Mouse (Mus musculus) kidney, embryonic 16.5 days (tissue): Measurements from ENCODE around the gene Il4i1. TPM values are rescaled to one million over a fixed set of nuclear protein-coding genes. Genes with fewer than 3 reads are reported as not detected.

Experiments
- ATAC-seq: fragments of 200-750 bp; cut with Nextera tagmentation; 2 replicates; pipeline ENCODE4 v1.8.0; 2017; ENCODE audit warnings: moderate TSS enrichment; ENCODE audit not compliant: low FRiP score, low TSS enrichment
- H3K27ac ChIP-seq: fragments of 300-500 bp; sonication (generic); 2 replicates; pipeline ENCODE4 v1.5.1; 2014; ENCODE audit warnings: low read length
- H3K27me3 ChIP-seq: fragments of 300-500 bp; sonication (generic); 2 replicates; pipeline ENCODE4 v1.6.1; 2014; ENCODE audit warnings: low read length, control low read depth, mixed read lengths; ENCODE audit not compliant: insufficient read depth
- H3K36me3 ChIP-seq: fragments of 300-500 bp; sonication (generic); 2 replicates; pipeline ENCODE4 v1.6.1; 2014; ENCODE audit warnings: low read length, control low read depth, mixed read lengths; ENCODE audit not compliant: insufficient read depth
- H3K4me1 ChIP-seq: fragments of 300-500 bp; sonication (generic); 2 replicates; pipeline ENCODE4 v1.6.1; 2014; ENCODE audit warnings: low read length, control low read depth, mixed read lengths; ENCODE audit not compliant: insufficient read depth
- H3K4me2 ChIP-seq: fragments of 300-500 bp; sonication (generic); replicated peaks from 2 replicates; pipeline ENCODE4 v1.6.1; 2014; ENCODE audit warnings: low read depth, low read length
- H3K4me3 ChIP-seq: fragments of 300-500 bp; sonication (generic); 2 replicates; pipeline ENCODE4 v1.5.1; 2014; ENCODE audit warnings: mild to moderate bottlenecking, low read length
- H3K9ac ChIP-seq: fragments of 300-500 bp; sonication (generic); replicated peaks from 2 replicates; pipeline ENCODE4 v1.6.1; 2014; ENCODE audit warnings: low read length
- H3K9me3 ChIP-seq: fragments of 300-500 bp; sonication (generic); 2 replicates; pipeline ENCODE4 v1.6.1; 2016; ENCODE audit warnings: low read length, control low read depth
- WGBS: fragments of 180-500 bp; shearing (Covaris S2); extraction: QIAGEN DNeasy Blood & Tissue Kit; methylation state at CpG from one replicate; pipeline ENCODE4 v1.1.7; 2014; 5-methylcytosine and 5-hydroxymethylcytosine counted together
- polyA plus RNA-seq: library from polyadenylated mRNA; unstranded; fragments of >200 nt; fragmentation: Nextera tagmentation; extraction: Ambion mirVana; gene quantifications from 2 replicates; pipeline ENCODE4 v1.2.1, GENCODE M21; 2015

Gene Il4i1
- polyA plus RNA-seq: 1.1 and 1.5 TPM in 2 replicates

DNA sequence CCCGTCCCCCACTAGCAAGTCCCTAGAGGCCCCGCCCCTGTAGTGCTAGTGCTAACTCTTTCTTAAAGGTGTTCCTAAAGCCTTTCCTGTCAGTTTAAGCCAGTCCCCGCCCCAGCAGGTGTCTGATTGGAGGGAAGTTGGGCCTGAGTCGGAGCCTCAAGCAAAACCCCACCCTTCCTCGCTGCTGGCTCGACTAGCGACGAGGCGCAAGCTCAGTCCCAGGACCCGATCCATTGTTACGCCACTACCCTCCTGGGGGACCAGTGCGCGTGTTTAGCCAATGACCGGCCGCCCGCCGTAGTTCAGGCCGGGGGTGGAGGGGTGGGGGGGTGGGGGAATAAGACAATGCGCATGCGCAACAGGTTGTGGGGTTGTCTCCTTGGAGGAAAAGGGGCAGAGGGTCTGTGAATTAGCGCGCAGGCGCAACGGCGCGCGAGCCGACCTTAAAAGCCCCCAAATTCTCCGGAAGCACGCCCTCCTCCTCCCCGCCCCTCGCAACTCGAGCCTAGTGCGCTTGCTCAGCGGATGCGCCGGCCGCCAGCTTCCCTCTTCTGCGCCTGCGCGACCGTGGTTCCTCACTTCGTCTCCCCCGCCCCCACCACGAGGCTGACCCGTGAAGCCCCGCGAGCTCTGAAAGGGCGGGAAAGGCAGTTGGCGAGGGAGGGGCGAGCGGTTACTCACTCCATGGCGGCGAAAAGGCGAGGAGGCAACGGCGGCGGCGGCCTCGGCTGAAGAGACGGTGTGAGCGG is at the start of gene Il4i1, which contains the start of gene Nup62:
TSS of gene Il4i1 (plus strand) at position 667 of the 749 bp plus-strand sequence.
TSS of gene Nup62 (plus strand) at position 368 of the 749 bp plus-strand sequence.
- peak; percentile 96 for ATAC-seq
- Histone ChIP-seq H3K4me3 (peak within 1 kb of the TSS; percentile 63), H3K27ac (peak within 1 kb of the TSS; percentile 97), H3K27me3 (no peaks in the 10 kb centered on the region), H3K9me3 (no peaks in the 10 kb centered on the region), H3K9ac (peak within 1 kb of the TSS; percentile 95), H3K36me3 (peaks cover 12% of the 10 kb centered on the region), H3K4me2 (peak within 1 kb of the TSS; percentile 62), H3K4me1 (peaks cover 36% of the 10 kb centered on the region)
- under 1% methylated on average over 59 of the region's 62 CpGs for whole genome bisulfite sequencing

GRCm38 (mm10) chr7:44768129-44768528 is 48.1 kb upstream of the Il4i1 start:
- no peak for ATAC-seq
- Histone ChIP-seq H3K4me1 (no peaks in the 10 kb centered on the region), H3K9ac (no peak overlapping the region), H3K27me3 (no peaks in the 10 kb centered on the region), H3K9me3 (no peaks in the 10 kb centered on the region), H3K4me2 (no peak overlapping the region), H3K27ac (no peak overlapping the region), H3K4me3 (no peak overlapping the region), H3K36me3 (peaks cover 40% of the 10 kb centered on the region)
- whole genome bisulfite sequencing: 86% methylated on average over 5 of the region's 5 CpGs

- 14% methylated on average over 6 of the region's 6 CpGs for WGBS
- Histone ChIP-seq H3K27me3 (no peaks in the 10 kb centered on the region), H3K4me2 (no peak overlapping the region), H3K27ac (no peak overlapping the region), H3K9ac (no peak overlapping the region), H3K36me3 (peaks cover 48% of the 10 kb centered on the region), H3K4me3 (no peak overlapping the region), H3K9me3 (no peaks in the 10 kb centered on the region), H3K4me1 (no peaks in the 10 kb centered on the region)
- peak; percentile 23; the same call in 1 of the 2 replicates for ATAC-seq
Observed at GRCm38 (mm10) chr7:44770046-44770578, 46.1 kb upstream of the Il4i1 start.

GRCm38 (mm10) chr7:44772591-44773204 is 43.5 kb upstream of the Il4i1 start:
- no peak overlapping the region for H3K27ac ChIP-seq
- no peaks in the 10 kb centered on the region for H3K27me3 ChIP-seq
- H3K9me3 ChIP-seq: no peaks in the 10 kb centered on the region
- no peak overlapping the region for H3K4me2 ChIP-seq
- WGBS: 89% methylated on average over 8 of the region's 8 CpGs
- ATAC-seq: no peak
- H3K9ac ChIP-seq: no peak overlapping the region
- H3K4me1 ChIP-seq: no peaks in the 10 kb centered on the region
- H3K4me3 ChIP-seq: no peak overlapping the region
- H3K36me3 ChIP-seq: peaks cover 53% of the 10 kb centered on the region

DNA sequence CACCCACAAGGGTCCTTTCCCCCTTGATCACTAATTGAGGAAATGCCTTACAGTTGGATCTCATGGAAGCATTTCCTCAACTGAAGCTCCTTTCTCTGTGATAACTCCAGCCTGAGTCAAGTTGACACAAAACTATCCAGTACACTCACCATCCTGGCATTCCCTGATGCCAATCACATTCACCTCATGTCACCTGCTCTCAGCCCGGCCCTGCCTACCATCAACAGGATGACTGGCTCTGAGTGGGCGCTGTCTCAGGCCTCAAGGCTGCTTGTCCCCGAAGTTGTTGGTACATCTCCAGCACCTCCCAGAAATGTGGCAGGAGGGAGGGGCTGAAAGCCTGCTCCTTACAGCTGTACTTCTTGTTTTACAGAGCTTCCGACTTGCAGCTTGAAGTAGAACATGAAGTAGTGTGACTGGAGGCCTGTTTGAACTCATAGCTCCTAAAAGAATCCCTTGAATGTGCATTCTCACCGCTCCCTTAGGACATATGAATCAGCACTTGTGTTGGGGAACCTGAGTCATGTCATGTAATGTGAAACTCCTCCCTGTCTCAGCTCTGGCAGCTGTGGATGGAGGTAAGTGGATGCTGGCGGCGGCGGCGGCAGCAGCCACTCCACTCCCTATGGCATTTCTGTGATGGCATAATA is 39.2 kb upstream of the Il4i1 start:
- no peak for ATAC-seq
- H3K27ac ChIP-seq: no peak overlapping the region
- no peak overlapping the region for H3K4me2 ChIP-seq
- 90% methylated on average over 9 of the region's 9 CpGs for WGBS
- H3K9me3 ChIP-seq: no peaks in the 10 kb centered on the region
- peaks cover 37% of the 10 kb centered on the region for H3K36me3 ChIP-seq
- no peak overlapping the region for H3K9ac ChIP-seq
- H3K4me3 ChIP-seq: no peak overlapping the region
- H3K4me1 ChIP-seq: no peaks in the 10 kb centered on the region
- H3K27me3 ChIP-seq: no peaks in the 10 kb centered on the region

DNA sequence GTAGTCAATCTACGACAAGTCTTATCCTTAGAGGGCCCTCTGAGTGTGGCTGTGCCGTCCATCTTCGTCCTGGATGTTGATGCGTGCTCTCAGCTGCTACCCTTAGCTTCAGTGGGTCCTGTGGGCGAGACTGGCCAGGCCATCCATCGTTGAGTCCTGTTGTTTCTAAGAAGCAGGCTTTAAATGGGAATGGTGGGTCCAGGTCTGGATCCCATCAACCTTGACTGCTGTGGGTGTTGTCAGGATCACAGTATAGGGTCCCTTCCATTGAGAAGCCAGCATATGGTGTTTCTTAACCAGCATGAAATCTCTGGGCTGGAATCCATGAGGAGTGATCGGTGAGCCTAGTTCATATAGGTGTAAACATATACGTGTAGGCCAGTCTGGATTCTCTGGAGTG is 36.1 kb upstream of the Il4i1 start:
- 89% methylated on average over 8 of the region's 8 CpGs for WGBS
- no peaks in the 10 kb centered on the region for H3K4me1 ChIP-seq
- peaks cover 17% of the 10 kb centered on the region for H3K36me3 ChIP-seq
- H3K9me3 ChIP-seq: no peaks in the 10 kb centered on the region
- H3K27ac ChIP-seq: no peak overlapping the region
- H3K4me3 ChIP-seq: no peak overlapping the region
- no peak overlapping the region for H3K4me2 ChIP-seq
- H3K9ac ChIP-seq: no peak overlapping the region
- ATAC-seq: no peak
- no peaks in the 10 kb centered on the region for H3K27me3 ChIP-seq

GRCm38 (mm10) chr7:44789531-44789930 is 26.7 kb upstream of the Il4i1 start:
- no peak for ATAC-seq
- H3K4me2 ChIP-seq: no peak overlapping the region
- H3K9ac ChIP-seq: no peak overlapping the region
- H3K27me3 ChIP-seq: no peaks in the 10 kb centered on the region
- WGBS: 67% methylated on average over 3 of the region's 3 CpGs
- H3K4me3 ChIP-seq: no peak overlapping the region
- H3K9me3 ChIP-seq: peaks cover 3% of the 10 kb centered on the region; the same call in 1 of the 2 replicates
- H3K36me3 ChIP-seq: no peaks in the 10 kb centered on the region
- H3K4me1 ChIP-seq: no peaks in the 10 kb centered on the region
- no peak overlapping the region for H3K27ac ChIP-seq

- Histone ChIP-seq H3K4me3 (no peak overlapping the region), H3K4me2 (no peak overlapping the region), H3K4me1 (no peaks in the 10 kb centered on the region), H3K27ac (no peak overlapping the region), H3K9ac (no peak overlapping the region), H3K9me3 (peaks cover 6% of the 10 kb centered on the region; the same call in 1 of the 2 replicates), H3K27me3 (no peaks in the 10 kb centered on the region), H3K36me3 (no peaks in the 10 kb centered on the region)
- ATAC-seq: no peak
- WGBS: 50% methylated on average over 4 of the region's 4 CpGs
Observed at GRCm38 (mm10) chr7:44790066-44790465, 26.1 kb upstream of the Il4i1 start.

- no peak overlapping the region for H3K9ac ChIP-seq
- no peak for ATAC-seq
- H3K4me3 ChIP-seq: no peak overlapping the region
- no peak overlapping the region for H3K27ac ChIP-seq
- H3K4me2 ChIP-seq: no peak overlapping the region
- H3K36me3 ChIP-seq: no peaks in the 10 kb centered on the region
- H3K27me3 ChIP-seq: no peaks in the 10 kb centered on the region
- 77% methylated on average over 6 of the region's 6 CpGs for WGBS
- H3K4me1 ChIP-seq: no peaks in the 10 kb centered on the region
- peaks cover 6% of the 10 kb centered on the region; the same call in 1 of the 2 replicates for H3K9me3 ChIP-seq
Observed at GRCm38 (mm10) chr7:44792781-44793180, 23.4 kb upstream of the Il4i1 start.
